Mouse (Mus musculus) testis, adult 2 months (tissue): ENCODE results near the gene Tmem178b.

Experiments used
- CTCF ChIP-seq: fragments of 200-500 bp; IDR thresholded peaks from 2 replicates; pipeline ENCODE4 v1.5.1; 2012; ENCODE audit warnings: low read depth, mild to moderate bottlenecking, inconsistent platforms, low read length, moderate library complexity; ENCODE audit not compliant: control insufficient read depth, insufficient read depth, insufficient replicate concordance
- POLR2A ChIP-seq: fragments of 200-500 bp; IDR thresholded peaks from 2 replicates; pipeline ENCODE4 v1.6.1; 2012; ENCODE audit warnings: low read depth, mild to moderate bottlenecking, inconsistent platforms, low read length, moderate library complexity; ENCODE audit not compliant: control insufficient read depth

- TF ChIP-seq CTCF (no peak), POLR2A (no peak)
Measured at GRCm38 (mm10) chr6:40249939-40250338, 376.9 kb downstream of the Tmem178b start.
